Mouse (Mus musculus) liver, embryonic 12.5 days (tissue): ENCODE results near the gene Crygb. TPM values are rescaled to one million over a fixed set of nuclear protein-coding genes. Genes with fewer than 3 reads are reported as not detected.
"Not testable (repeated sequence)": the region's sequence is repeated elsewhere in the genome, so short reads cannot be mapped to it uniquely, and the experiment has no call there.

Experiments
- ATAC-seq: fragments of 200-750 bp; cut with Nextera tagmentation; 2 replicates; pipeline ENCODE4 v1.8.0; 2017; ENCODE audit warnings: moderate number of reproducible peaks, mild to moderate bottlenecking, moderate library complexity
- H3K27ac ChIP-seq: fragments of 300-500 bp; sonication (generic); 2 replicates; pipeline ENCODE4 v1.5.1; 2016; ENCODE audit warnings: mild to moderate bottlenecking
- H3K27me3 ChIP-seq: fragments of 300-500 bp; sonication (generic); replicated peaks from 2 replicates; pipeline ENCODE4 v1.6.1; 2016; ENCODE audit warnings: mild to moderate bottlenecking, moderate library complexity
- H3K36me3 ChIP-seq: fragments of 300-500 bp; sonication (generic); 2 replicates; pipeline ENCODE4 v1.6.1; 2016; ENCODE audit warnings: mild to moderate bottlenecking, moderate library complexity
- H3K4me1 ChIP-seq: fragments of 300-500 bp; sonication (generic); 2 replicates; pipeline ENCODE4 v1.6.1; 2016
- H3K4me2 ChIP-seq: fragments of 300-500 bp; sonication (generic); 2 replicates; pipeline ENCODE4 v1.6.1; 2016; ENCODE audit warnings: mild to moderate bottlenecking, moderate library complexity
- H3K4me3 ChIP-seq: fragments of 300-500 bp; sonication (generic); 2 replicates; pipeline ENCODE4 v1.5.1; 2016; ENCODE audit warnings: mild to moderate bottlenecking, moderate library complexity
- H3K9ac ChIP-seq: fragments of 300-500 bp; sonication (generic); 2 replicates; pipeline ENCODE4 v1.6.1; 2016; ENCODE audit warnings: mild to moderate bottlenecking, moderate library complexity
- H3K9me3 ChIP-seq: fragments of 300-500 bp; sonication (generic); replicated peaks from 2 replicates; pipeline ENCODE4 v1.6.1; 2016; ENCODE audit warnings: mild to moderate bottlenecking, moderate library complexity
- WGBS: fragments of 180-500 bp; shearing (Covaris S2); methylation state at CpG from one replicate; pipeline ENCODE4 v1.1.7; 2016; ENCODE audit not compliant: insufficient replicate concordance; 5-methylcytosine and 5-hydroxymethylcytosine counted together
- polyA plus RNA-seq: library from polyadenylated mRNA; unstranded; fragments of >200 nt; fragmentation: Nextera tagmentation; extraction: Ambion mirVana; gene quantifications from 2 replicates; pipeline ENCODE4 v1.2.1, GENCODE M21; 2016

The Crygb gene
- polyA plus RNA-seq, 1 experiment from 2014 or later = not detected

GRCm38 (mm10) chr1:65063352-65063751 lies 18.7 kb downstream of the Crygb start, which contains the start of gene Crygd:
Gene Crygd (minus strand): TSS chr1:65063452.
- WGBS = 77% methylated on average over 8 of the region's 8 CpGs
- H3K4me1 ChIP-seq = no peaks in the 10 kb centered on the region
- no peak within 1 kb of the TSS for H3K27ac ChIP-seq
- H3K9ac ChIP-seq = no peak within 1 kb of the TSS
- H3K27me3 ChIP-seq = no peaks in the 10 kb centered on the region
- no peak within 1 kb of the TSS for H3K4me3 ChIP-seq
- ATAC-seq = no peak
- no peaks in the 10 kb centered on the region for H3K9me3 ChIP-seq
- H3K4me2 ChIP-seq = no peak within 1 kb of the TSS
- no peaks in the 10 kb centered on the region for H3K36me3 ChIP-seq

GRCm38 (mm10) chr1:65052140-65052539 lies 29.9 kb downstream of the Crygb start:
- Histone ChIP-seq H3K36me3 (no peaks in the 10 kb centered on the region), H3K4me1 (no peaks in the 10 kb centered on the region), H3K27me3 (no peaks in the 10 kb centered on the region), H3K9ac (no peak overlapping the region), H3K9me3 (no peaks in the 10 kb centered on the region), H3K4me2 (no peak overlapping the region), H3K27ac (no peak overlapping the region), H3K4me3 (no peak overlapping the region)
- 30% methylated on average over 2 of the region's 2 CpGs for WGBS
- ATAC-seq = no peak

- Histone ChIP-seq H3K9me3 (no peaks in the 10 kb centered on the region), H3K36me3 (no peaks in the 10 kb centered on the region), H3K27me3 (no peaks in the 10 kb centered on the region), H3K27ac (no peak overlapping the region), H3K4me1 (no peaks in the 10 kb centered on the region), H3K4me3 (no peak overlapping the region), H3K4me2 (no peak overlapping the region), H3K9ac (no peak overlapping the region)
- WGBS = 62% methylated on average over 7 of the region's 7 CpGs
- no peak for ATAC-seq
These were observed 30.4 kb downstream of the Crygb start for GRCm38 (mm10) chr1:65051696-65052095.

- H3K36me3 ChIP-seq, H3K9ac ChIP-seq, H3K27me3 ChIP-seq, H3K27ac ChIP-seq, ATAC-seq, H3K4me1 ChIP-seq, H3K9me3 ChIP-seq, H3K4me3 ChIP-seq, H3K4me2 ChIP-seq: not testable (repeated sequence)
- 74% methylated on average over 10 of the region's 12 CpGs for WGBS
These were observed 31.1 kb downstream of the Crygb start, which contains the start of gene Cryge for GRCm38 (mm10) chr1:65050952-65051351. Gene Cryge (minus strand): TSS chr1:65051149.

GRCm38 (mm10) chr1:65048781-65049180 lies 33.3 kb downstream of the Crygb start:
- no peaks in the 10 kb centered on the region for H3K27me3 ChIP-seq
- H3K4me3 ChIP-seq = no peak overlapping the region
- no peak overlapping the region for H3K4me2 ChIP-seq
- no peaks in the 10 kb centered on the region for H3K36me3 ChIP-seq
- H3K4me1 ChIP-seq = no peaks in the 10 kb centered on the region
- no peaks in the 10 kb centered on the region for H3K9me3 ChIP-seq
- no peak overlapping the region for H3K27ac ChIP-seq
- no peak overlapping the region for H3K9ac ChIP-seq
- ATAC-seq = no peak
- 61% methylated on average over 12 of the region's 12 CpGs for WGBS

GRCm38 (mm10) chr1:65046401-65047109 lies 35.5 kb downstream of the Crygb start:
- H3K27me3 ChIP-seq = no peaks in the 10 kb centered on the region
- WGBS = 27% methylated on average over 8 of the region's 8 CpGs
- no peak for ATAC-seq
- H3K4me3 ChIP-seq = no peak overlapping the region
- no peak overlapping the region for H3K9ac ChIP-seq
- H3K4me2 ChIP-seq = no peak overlapping the region
- no peaks in the 10 kb centered on the region for H3K36me3 ChIP-seq
- H3K4me1 ChIP-seq = no peaks in the 10 kb centered on the region
- no peaks in the 10 kb centered on the region for H3K9me3 ChIP-seq
- H3K27ac ChIP-seq = no peak overlapping the region

GRCm38 (mm10) chr1:65043433-65043832 lies 38.7 kb downstream of the Crygb start:
- whole genome bisulfite sequencing = 72% methylated on average over 2 of the region's 2 CpGs
- no peaks in the 10 kb centered on the region for H3K36me3 ChIP-seq
- no peaks in the 10 kb centered on the region for H3K9me3 ChIP-seq
- H3K4me1 ChIP-seq = no peaks in the 10 kb centered on the region
- ATAC-seq = no peak
- H3K27ac ChIP-seq = no peak overlapping the region
- no peaks in the 10 kb centered on the region for H3K27me3 ChIP-seq
- H3K4me2 ChIP-seq = no peak overlapping the region
- H3K4me3 ChIP-seq = no peak overlapping the region
- H3K9ac ChIP-seq = no peak overlapping the region

- H3K4me3 ChIP-seq = no peak overlapping the region
- WGBS = 82% methylated on average over 3 of the region's 3 CpGs
These were observed 40.3 kb downstream of the Crygb start for GRCm38 (mm10) chr1:65041837-65042236.

GRCm38 (mm10) chr1:65040806-65041205 lies 41.3 kb downstream of the Crygb start:
- ATAC-seq = no peak
- Histone ChIP-seq H3K9me3 (no peaks in the 10 kb centered on the region), H3K4me1 (no peaks in the 10 kb centered on the region), H3K4me3 (no peak overlapping the region), H3K36me3 (no peaks in the 10 kb centered on the region), H3K4me2 (no peak overlapping the region), H3K27me3 (no peaks in the 10 kb centered on the region), H3K9ac (no peak overlapping the region), H3K27ac (no peak overlapping the region)
- WGBS = 71% methylated on average over 6 of the region's 6 CpGs

More at GRCm38 (mm10) chr1:65041837-65042236, 40.3 kb downstream of the Crygb start:
- H3K4me2 ChIP-seq = no peak overlapping the region
- no peaks in the 10 kb centered on the region for H3K36me3 ChIP-seq
- H3K9me3 ChIP-seq = no peaks in the 10 kb centered on the region
- no peak overlapping the region for H3K9ac ChIP-seq
- no peaks in the 10 kb centered on the region for H3K4me1 ChIP-seq
- H3K27ac ChIP-seq = no peak overlapping the region
- no peak for ATAC-seq
- no peaks in the 10 kb centered on the region for H3K27me3 ChIP-seq

GRCm38 (mm10) chr1:65039679-65040078 lies 42.4 kb downstream of the Crygb start:
- no peak overlapping the region for H3K4me3 ChIP-seq
- 55% methylated on average over 3 of the region's 3 CpGs for WGBS
- no peaks in the 10 kb centered on the region for H3K27me3 ChIP-seq
- ATAC-seq = no peak
- H3K36me3 ChIP-seq = no peaks in the 10 kb centered on the region
- no peak overlapping the region for H3K4me2 ChIP-seq
- no peaks in the 10 kb centered on the region for H3K4me1 ChIP-seq
- no peak overlapping the region for H3K27ac ChIP-seq
- H3K9me3 ChIP-seq = no peaks in the 10 kb centered on the region
- no peak overlapping the region for H3K9ac ChIP-seq

- Histone ChIP-seq H3K27ac (no peak overlapping the region), H3K9ac (no peak overlapping the region), H3K36me3 (no peaks in the 10 kb centered on the region), H3K4me2 (no peak overlapping the region), H3K27me3 (no peaks in the 10 kb centered on the region), H3K4me3 (no peak overlapping the region), H3K4me1 (no peaks in the 10 kb centered on the region), H3K9me3 (no peaks in the 10 kb centered on the region)
- no peak for ATAC-seq
- WGBS = 33% methylated on average over 2 of the region's 2 CpGs
These were observed 44.5 kb downstream of the Crygb start for GRCm38 (mm10) chr1:65037542-65037941.

- H3K4me1 ChIP-seq = no peaks in the 10 kb centered on the region
- no peak overlapping the region for H3K4me3 ChIP-seq
- H3K36me3 ChIP-seq = no peaks in the 10 kb centered on the region
- no peak overlapping the region for H3K4me2 ChIP-seq
- no peak overlapping the region for H3K27ac ChIP-seq
- H3K27me3 ChIP-seq = no peaks in the 10 kb centered on the region
- no peak for ATAC-seq
- WGBS = 47% methylated on average over 3 of the region's 3 CpGs
- H3K9ac ChIP-seq = no peak overlapping the region
- H3K9me3 ChIP-seq = no peaks in the 10 kb centered on the region
These were observed 46.6 kb downstream of the Crygb start for GRCm38 (mm10) chr1:65035513-65035912.

- Histone ChIP-seq H3K36me3 (no peaks in the 10 kb centered on the region), H3K27ac (no peak within 1 kb of the TSS), H3K4me1 (no peaks in the 10 kb centered on the region), H3K4me3 (no peak within 1 kb of the TSS), H3K27me3 (no peaks in the 10 kb centered on the region), H3K9me3 (no peaks in the 10 kb centered on the region), H3K9ac (no peak within 1 kb of the TSS), H3K4me2 (no peak within 1 kb of the TSS)
- no peak for ATAC-seq
These were observed 49.4 kb downstream of the Crygb start, which contains the start of gene Akr1cl for GRCm38 (mm10) chr1:65032641-65033040. Gene Akr1cl (minus strand): TSS chr1:65032759.
